Mouse (Mus musculus) megakaryocyte progenitor cell, adult 5-6 weeks (primary cell): ENCODE results near the gene Tmem214. TPM values are rescaled to one million over a fixed set of nuclear protein-coding genes. Genes with fewer than 3 reads are reported as not detected.

Experiments
- total RNA-seq, 2 experiments: library from RNA; stranded (forward) in 1 of 2; stranded (reverse) in 1 of 2; fragments of 157-497, 149-512 nt in 1 of 2; fragments of 200-1000 nt in 1 of 2; gene quantifications; 2 replicates each; pipeline versions ENCODE4 v1.2.3 to v1.2.4; 2015 to 2017

Tmem214 gene
- total RNA-seq, 2 experiments from 2014 or later: 23.9 to 38.4 TPM

Other genes starting within 250 kb of the Tmem214 start
- 5.6 and 6.2 TPM in 2 replicates for gene Slc35f6, start 220.1 kb upstream of the Tmem214 start, total RNA-seq (2015)
- 5.2 and 7.0 TPM in 2 replicates for gene Slc35f6, start 220.1 kb upstream of the Tmem214 start, total RNA-seq (2017)
- gene Cenpa, start 201.2 kb upstream of the Tmem214 start, total RNA-seq (2015): 152 and 180 TPM in 2 replicates
- 80.7 and 103 TPM in 2 replicates for gene Cenpa, start 201.2 kb upstream of the Tmem214 start, total RNA-seq (2017)
- not detected in 2 replicates for gene Dpysl5, start 156.4 kb upstream of the Tmem214 start, total RNA-seq (2015)
- not detected in 2 replicates for gene Dpysl5, start 156.4 kb upstream of the Tmem214 start, total RNA-seq (2017)
- gene Mapre3, start 53.4 kb upstream of the Tmem214 start, total RNA-seq (2015): 0.27 TPM in 1 of 2 replicates, not detected in the other
- not detected in 2 replicates for gene Mapre3, start 53.4 kb upstream of the Tmem214 start, total RNA-seq (2017)
- 12.4 and 13.8 TPM in 2 replicates for gene Agbl5, start 20.7 kb downstream of the Tmem214 start, total RNA-seq (2015)
- gene Agbl5, start 20.7 kb downstream of the Tmem214 start, total RNA-seq (2017): 7.7 and 8.4 TPM in 2 replicates
- 439 and 494 TPM in 2 replicates for gene Ost4, start 39.8 kb downstream of the Tmem214 start, total RNA-seq (2015)
- gene Ost4, start 39.8 kb downstream of the Tmem214 start, total RNA-seq (2017): 259 and 297 TPM in 2 replicates
- gene Emilin1, start 45.4 kb downstream of the Tmem214 start, total RNA-seq (2015): 49.7 and 64.5 TPM in 2 replicates
- gene Emilin1, start 45.4 kb downstream of the Tmem214 start, total RNA-seq (2017): 98.6 and 99.3 TPM in 2 replicates
- 74.3 and 88.2 TPM in 2 replicates for gene Khk, start 53.4 kb downstream of the Tmem214 start, total RNA-seq (2015)
- gene Khk, start 53.4 kb downstream of the Tmem214 start, total RNA-seq (2017): 62.2 and 82.9 TPM in 2 replicates
- not detected in 2 replicates for gene Cgref1, start 77.6 kb downstream of the Tmem214 start, total RNA-seq (2015)
- gene Cgref1, start 77.6 kb downstream of the Tmem214 start, total RNA-seq (2017): 1.7 TPM in 1 of 2 replicates, not detected in the other
- gene Preb, start 92.3 kb downstream of the Tmem214 start, total RNA-seq (2015): 53.5 and 54.6 TPM in 2 replicates
- gene Preb, start 92.3 kb downstream of the Tmem214 start, total RNA-seq (2017): 45.2 and 62.3 TPM in 2 replicates
- 0.02 TPM in 1 of 2 replicates, not detected in the other for gene Tcf23, start 100.7 kb downstream of the Tmem214 start, total RNA-seq (2015)
- gene Tcf23, start 100.7 kb downstream of the Tmem214 start, total RNA-seq (2017): not detected in 2 replicates
- gene Atraid, start 180.3 kb downstream of the Tmem214 start, total RNA-seq (2015): 81.4 and 113 TPM in 2 replicates
- 64.1 and 66.4 TPM in 2 replicates for gene Atraid, start 180.3 kb downstream of the Tmem214 start, total RNA-seq (2017)
- gene Slc5a6, start 180.9 kb downstream of the Tmem214 start, total RNA-seq (2015): 3.5 and 4.8 TPM in 2 replicates
- 7.5 and 8.9 TPM in 2 replicates for gene Slc5a6, start 180.9 kb downstream of the Tmem214 start, total RNA-seq (2017)
- 43.4 and 51.2 TPM in 2 replicates for gene Cad, start 186.8 kb downstream of the Tmem214 start, total RNA-seq (2015)
- 28.6 and 28.9 TPM in 2 replicates for gene Cad, start 186.8 kb downstream of the Tmem214 start, total RNA-seq (2017)
- not detected in 2 replicates for gene Dnajc5g, start 238.3 kb downstream of the Tmem214 start, total RNA-seq (2015)
- not detected in 2 replicates for gene Dnajc5g, start 238.3 kb downstream of the Tmem214 start, total RNA-seq (2017)
- gene Slc30a3, start 240.2 kb downstream of the Tmem214 start, total RNA-seq (2015): not detected in 2 replicates
- gene Slc30a3, start 240.2 kb downstream of the Tmem214 start, total RNA-seq (2017): not detected in 2 replicates
- gene Trim54, start 248.7 kb downstream of the Tmem214 start, total RNA-seq (2015): not detected in 2 replicates
- gene Trim54, start 248.7 kb downstream of the Tmem214 start, total RNA-seq (2017): not detected in 2 replicates